Mouse (Mus musculus): ENCODE measurements around the gene Msx3.

Msx3 gene

GRCm38 (mm10) chr7:140006861-140007611 is 41.9 kb downstream of the Msx3 start:
- in situ Hi-C loops (cut with MboI; ENCODE audit: low pct_unique_long_range_greater_than_20kb in 1 of 2, low sequenced_read_pairs in 2 of 2, unreplicated experiment in 1 of 2), result no loop called here

- in situ Hi-C loops (cut with MboI; ENCODE audit: low pct_unique_long_range_greater_than_20kb in 1 of 2, low sequenced_read_pairs in 2 of 2, unreplicated experiment in 1 of 2), result no loop called here
Observed at GRCm38 (mm10) chr7:140004666-140005065, 44.2 kb downstream of the Msx3 start.

GRCm38 (mm10) chr7:140001086-140001740 is 47.7 kb downstream of the Msx3 start:
- in situ Hi-C loops (cut with MboI; ENCODE audit: low pct_unique_long_range_greater_than_20kb in 1 of 2, low sequenced_read_pairs in 2 of 2, unreplicated experiment in 1 of 2), result no loop called here

- in situ Hi-C loops (cut with MboI; ENCODE audit: low pct_unique_long_range_greater_than_20kb in 1 of 2, low sequenced_read_pairs in 2 of 2, unreplicated experiment in 1 of 2), result loop anchor here in 1 of 2 experiments (5.0 kb wide), 1 partner anchor 92 kb away; no protein-coding TSS in a partner anchor
Observed at GRCm38 (mm10) chr7:139998691-139999350, 50.1 kb downstream of the Msx3 start.

Data from mouse embryonic stem cell (cell line).